Mouse (Mus musculus): ENCODE measurements at regions not wholly inside any gene's neighbourhood (a gene's known extent, or its start where the extent isn't known, plus 50 kb on each side); places are given as distances from the start of the nearest gene placed in this dataset.

GRCm38 (mm10) chr13:83378644-83379043 is 125.2 kb upstream of the Mef2c start:
- TF ChIP-seq CTCF (IDR thresholded peaks at IDR 0.05), result no peak
- in situ Hi-C loops (cut with MboI; ENCODE audit: low pct_unique_long_range_greater_than_20kb), result no loop called here
- ChIA-PET POLR2A (interaction anchor here (0.7 kb wide), 1 partner anchor 28 kb away, joined by 6 read pairs; no protein-coding TSS in a partner anchor), CTCF (interaction anchor here (1.2 to 1.6 kb wide), 2 partner anchors 146 to 276 kb away, joined by 4 read pairs; no protein-coding TSS in a partner anchor)
- peaks cover 7% of the 10 kb centered on the region for H3K27me3 ChIP-seq
- ATAC-seq (no peak), DNase-seq (ENCODE audit: low read depth, low spot score) (no peak)

GRCm38 (mm10) chr13:83382609-83383008 is 121.2 kb upstream of the Mef2c start:
- in situ Hi-C loops (cut with MboI; ENCODE audit: low pct_unique_long_range_greater_than_20kb), result no loop called here
- CTCF ChIA-PET, result no interaction called here
- no peak for ATAC-seq

GRCm38 (mm10) chr13:83394773-83395172 is 109.1 kb upstream of the Mef2c start:
- ChIA-PET POLR2A (no interaction called here), CTCF (no interaction called here)
- in situ Hi-C loops (cut with MboI; ENCODE audit: low pct_unique_long_range_greater_than_20kb), result no loop called here
- no peak for DNase-seq (ENCODE audit: low read depth, low spot score)
- no peak for TF ChIP-seq CTCF (IDR thresholded peaks at IDR 0.05)
- ATAC-seq, result no peak
- no peaks in the 10 kb centered on the region for H3K27me3 ChIP-seq

More at GRCm38 (mm10) chr13:83382609-83383008, 121.2 kb upstream of the Mef2c start:
- H3K27me3 ChIP-seq, result peaks cover 7% of the 10 kb centered on the region
- no peak for DNase-seq (ENCODE audit: low read depth, low spot score)
- TF ChIP-seq CTCF (IDR thresholded peaks at IDR 0.05), result no peak
- POLR2A ChIA-PET, result no interaction called here

GRCm38 (mm10) chr13:83399381-83399780 is 104.5 kb upstream of the Mef2c start:
- DNase-seq (ENCODE audit: low read depth, low spot score), result no peak
- POLR2A ChIA-PET, result no interaction called here
- in situ Hi-C loops (cut with MboI; ENCODE audit: low pct_unique_long_range_greater_than_20kb), result no loop called here
- CTCF ChIA-PET, result no interaction called here
- TF ChIP-seq CTCF (IDR thresholded peaks at IDR 0.05), result no peak
- no peaks in the 10 kb centered on the region for H3K27me3 ChIP-seq
- ATAC-seq, result no peak

- ChIA-PET POLR2A (no interaction called here), CTCF (no interaction called here)
- ATAC-seq (no peak), DNase-seq (ENCODE audit: low read depth, low spot score) (no peak)
- in situ Hi-C loops (cut with MboI; ENCODE audit: low pct_unique_long_range_greater_than_20kb), result no loop called here
- TF ChIP-seq CTCF (IDR thresholded peaks at IDR 0.05), result no peak
- no peaks in the 10 kb centered on the region for H3K27me3 ChIP-seq
Observed at GRCm38 (mm10) chr13:83439619-83440436, 64.0 kb upstream of the Mef2c start.

- H3K27me3 ChIP-seq, result peaks cover 5% of the 10 kb centered on the region
- DNase-seq (ENCODE audit: low read depth, low spot score), result no peak
- POLR2A ChIA-PET, result no interaction called here
- ATAC-seq, result no peak
- no peak for TF ChIP-seq CTCF (IDR thresholded peaks at IDR 0.05)
- CTCF ChIA-PET, result no interaction called here
- in situ Hi-C loops (cut with MboI; ENCODE audit: low pct_unique_long_range_greater_than_20kb), result no loop called here
Observed at GRCm38 (mm10) chr13:83444277-83444676, 59.6 kb upstream of the Mef2c start.

GRCm38 (mm10) chr13:83450820-83451219 is 53.0 kb upstream of the Mef2c start:
- H3K27me3 ChIP-seq, result peaks cover 5% of the 10 kb centered on the region
- no peak for ATAC-seq
- no peak for TF ChIP-seq CTCF (IDR thresholded peaks at IDR 0.05)
- ChIA-PET CTCF (no interaction called here), POLR2A (no interaction called here)
- no peak for DNase-seq (ENCODE audit: low read depth, low spot score)
- in situ Hi-C loops (cut with MboI; ENCODE audit: low pct_unique_long_range_greater_than_20kb), result no loop called here

- ATAC-seq (no peak), DNase-seq (ENCODE audit: low read depth, low spot score) (no peak)
- CTCF ChIA-PET, result no interaction called here
- peaks cover 5% of the 10 kb centered on the region for H3K27me3 ChIP-seq
- POLR2A ChIA-PET, result no interaction called here
- no peak for TF ChIP-seq CTCF (IDR thresholded peaks at IDR 0.05)
- in situ Hi-C loops (cut with MboI; ENCODE audit: low pct_unique_long_range_greater_than_20kb), result no loop called here
Observed at GRCm38 (mm10) chr13:83452987-83453386, 50.8 kb upstream of the Mef2c start.
